Mouse (Mus musculus) right cerebral cortex, postnatal 10 days (tissue): ENCODE data around the gene Nepro.

Source experiments
- DNase-seq, 2 experiments: peaks; one replicate each; pipeline ENCODE4 v3.0.0; 2021; ENCODE audit warnings: low spot score in 2 of 2

Nepro gene

DNA sequence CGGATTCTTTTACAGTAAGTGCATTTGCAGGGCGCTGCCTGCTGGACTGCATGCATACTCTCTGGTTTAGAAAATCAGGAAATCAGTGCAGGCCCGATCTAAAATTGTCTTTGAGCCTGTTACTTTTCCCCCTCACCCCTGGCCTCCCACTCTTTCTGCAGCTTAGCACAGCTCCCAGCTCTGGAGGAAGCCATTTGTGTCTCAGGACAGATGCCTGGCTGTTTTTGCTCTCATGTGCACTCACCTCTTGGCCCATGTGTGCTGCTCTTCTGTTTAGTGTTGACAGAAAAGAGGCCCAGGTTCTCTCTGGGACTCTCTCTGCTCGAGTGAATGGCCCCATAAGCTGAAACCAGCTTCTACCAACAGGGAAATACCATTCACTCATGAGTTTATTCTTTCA lies 20.6 kb upstream of the Nepro start:
- no peak for DNase-seq

DNA sequence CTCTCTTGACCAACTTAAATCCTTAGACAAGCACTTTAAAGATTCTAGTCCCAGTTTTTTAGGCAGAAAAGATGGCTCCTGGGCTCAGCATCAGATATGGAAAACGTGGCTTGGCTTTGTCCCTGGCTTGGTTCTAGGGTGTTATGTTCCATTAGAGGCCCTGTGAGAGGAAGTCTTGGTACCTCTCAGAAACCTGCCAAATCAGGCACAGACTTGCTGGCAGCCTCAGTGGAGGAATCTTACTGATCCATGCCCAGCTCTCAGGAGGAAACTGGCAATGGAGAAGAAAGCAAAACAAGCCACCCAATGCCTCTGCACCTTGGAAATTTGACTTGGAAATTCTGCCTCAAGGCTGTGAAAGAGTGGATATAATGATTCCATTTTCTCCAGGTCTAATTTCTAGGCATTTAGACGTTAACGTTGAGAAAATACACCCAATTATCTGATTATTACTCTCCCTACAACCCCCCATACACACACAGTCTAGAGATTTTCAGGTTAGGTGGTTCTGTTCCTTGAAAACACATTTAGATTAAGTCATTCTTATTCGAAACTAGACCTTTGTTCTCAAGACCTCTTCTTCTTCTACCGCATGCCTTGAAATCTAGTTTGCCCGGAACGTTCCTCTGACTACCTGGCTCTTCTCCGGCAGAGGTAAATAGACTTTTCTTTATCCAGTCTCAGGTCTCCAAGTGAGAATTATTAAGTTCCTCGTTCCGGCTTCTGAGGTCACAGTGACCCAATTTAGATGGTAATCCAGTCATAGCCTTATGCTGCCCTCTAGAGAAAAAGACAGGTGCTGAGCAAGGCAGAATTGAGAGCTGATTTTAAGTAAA lies 7.6 kb upstream of the Nepro start:
- DNase-seq, result peak; percentile 44 to 56

DNA sequence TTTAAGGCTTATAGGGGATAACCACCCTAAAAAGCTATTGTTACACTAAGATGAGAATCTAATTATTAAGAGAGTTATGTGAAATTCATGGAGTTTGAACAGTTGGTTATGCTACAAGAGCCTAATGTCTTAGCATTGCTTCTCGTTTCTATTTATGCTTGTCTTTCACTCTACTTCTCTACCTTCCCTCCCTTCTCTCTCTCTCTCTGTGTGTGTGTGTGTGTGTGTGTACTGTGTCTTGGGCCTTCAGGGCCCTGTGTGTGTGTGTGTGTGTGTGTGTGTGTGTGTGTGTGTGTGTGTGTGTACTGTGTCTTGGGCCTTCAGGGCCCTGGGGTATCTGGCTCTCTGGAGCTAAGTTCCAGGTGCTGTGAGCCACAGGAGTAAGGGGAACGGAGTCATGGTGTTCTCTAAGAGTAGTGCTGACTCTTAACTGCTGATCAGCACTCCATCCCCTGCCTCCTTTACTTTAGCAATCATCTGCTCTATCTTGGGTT lies 6.9 kb upstream of the Nepro start:
- DNase-seq, result no peak

DNA sequence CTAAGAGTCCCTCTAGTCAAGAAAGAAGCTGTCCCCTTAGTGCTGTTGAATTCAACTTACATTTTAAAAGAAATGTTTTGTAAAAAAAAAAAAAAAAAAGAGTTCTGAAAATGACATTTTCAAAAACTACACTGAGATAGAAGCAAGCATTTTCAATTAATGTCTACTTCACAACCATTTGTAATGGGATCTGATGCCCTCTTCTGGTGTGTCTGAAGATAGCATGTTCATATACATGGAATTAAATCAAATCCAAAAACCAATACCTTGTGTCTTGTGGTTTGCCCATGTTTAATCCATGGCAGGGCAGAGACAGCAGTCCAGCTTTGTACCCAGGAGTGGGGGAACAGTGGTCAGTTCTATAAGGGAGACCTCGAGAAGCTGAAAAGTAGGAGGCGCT lies 6.3 kb upstream of the Nepro start:
- no peak for DNase-seq

DNA sequence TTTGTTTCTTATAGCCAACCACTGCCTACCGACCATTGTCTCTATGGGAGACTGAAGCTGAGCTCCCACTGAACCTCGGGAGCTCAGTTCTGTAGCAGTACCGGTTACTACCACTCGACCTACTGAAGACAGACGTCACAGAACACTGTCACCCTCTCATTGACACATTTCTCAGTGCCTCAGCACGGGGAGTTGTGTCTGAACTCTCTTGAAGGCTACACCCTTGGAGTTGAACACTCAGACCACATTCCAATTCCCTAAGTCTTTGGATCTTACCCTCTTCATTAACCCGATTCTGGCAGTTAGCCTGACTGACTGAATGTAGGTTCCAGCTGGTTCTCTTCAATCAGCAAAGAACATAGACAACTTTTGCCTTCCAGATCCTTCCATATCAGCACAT lies 4.8 kb upstream of the Nepro start:
- DNase-seq, result no peak

DNA sequence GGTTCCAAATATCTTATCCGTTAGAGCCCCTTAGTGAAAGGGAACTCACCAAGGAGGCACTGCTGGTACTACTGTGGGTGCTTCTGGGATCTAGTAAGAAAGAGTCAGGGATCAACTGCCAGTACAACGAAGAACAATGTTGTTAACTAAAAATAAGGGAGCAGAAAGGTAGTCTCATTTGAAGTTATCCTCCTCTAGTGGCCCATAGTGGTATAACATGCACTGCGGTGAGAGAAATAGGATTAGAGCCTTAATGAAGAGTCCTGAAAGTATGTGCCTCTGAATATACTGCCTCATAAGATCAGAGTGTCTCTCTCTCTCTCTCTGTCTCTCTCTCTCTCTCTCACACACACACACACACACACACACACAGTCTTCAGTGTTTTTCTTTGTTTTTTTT lies 3.6 kb upstream of the Nepro start:
- DNase-seq, result no peak

DNA sequence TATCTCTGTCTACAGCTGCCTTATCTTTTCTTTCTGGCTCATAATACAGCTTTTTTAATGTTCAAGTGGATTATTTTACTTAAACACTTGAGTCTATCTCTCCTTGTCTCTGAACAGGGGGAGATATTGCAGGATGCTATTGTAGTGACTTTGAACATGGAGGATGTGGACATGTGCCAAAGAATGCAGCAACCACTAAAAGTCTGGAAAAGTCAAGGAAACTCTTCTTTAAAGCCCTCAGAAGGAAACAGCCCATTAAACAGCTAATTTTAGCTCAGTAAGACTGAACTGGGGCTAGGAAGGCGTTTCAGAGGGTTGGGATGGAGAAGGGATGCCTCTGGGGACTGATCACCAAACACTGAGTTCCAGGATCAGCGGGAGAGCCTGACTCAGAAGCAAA lies 1.4 kb upstream of the Nepro start:
- DNase-seq, result no peak

DNA sequence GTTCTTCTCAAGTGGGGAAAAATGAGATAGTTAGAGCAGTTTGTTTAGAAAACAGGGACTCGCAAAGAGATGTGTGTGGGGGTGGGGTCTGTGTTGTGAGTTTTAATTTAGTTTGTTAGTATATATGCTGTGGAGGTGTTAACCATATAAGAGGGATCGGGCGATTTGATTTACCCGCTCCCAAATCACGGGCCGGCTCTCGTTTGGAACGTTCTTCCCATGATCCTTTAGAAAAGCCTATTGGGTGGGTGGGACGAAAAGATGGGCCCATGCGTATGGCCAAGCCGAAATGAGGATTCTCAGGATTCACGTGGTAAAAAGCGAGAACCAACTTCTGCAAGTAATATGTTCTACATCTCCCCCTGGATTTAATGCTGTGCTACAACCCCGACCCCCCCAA lies 746 bp downstream of the Nepro start:
- peak; percentile 72 to 79 for DNase-seq

DNA sequence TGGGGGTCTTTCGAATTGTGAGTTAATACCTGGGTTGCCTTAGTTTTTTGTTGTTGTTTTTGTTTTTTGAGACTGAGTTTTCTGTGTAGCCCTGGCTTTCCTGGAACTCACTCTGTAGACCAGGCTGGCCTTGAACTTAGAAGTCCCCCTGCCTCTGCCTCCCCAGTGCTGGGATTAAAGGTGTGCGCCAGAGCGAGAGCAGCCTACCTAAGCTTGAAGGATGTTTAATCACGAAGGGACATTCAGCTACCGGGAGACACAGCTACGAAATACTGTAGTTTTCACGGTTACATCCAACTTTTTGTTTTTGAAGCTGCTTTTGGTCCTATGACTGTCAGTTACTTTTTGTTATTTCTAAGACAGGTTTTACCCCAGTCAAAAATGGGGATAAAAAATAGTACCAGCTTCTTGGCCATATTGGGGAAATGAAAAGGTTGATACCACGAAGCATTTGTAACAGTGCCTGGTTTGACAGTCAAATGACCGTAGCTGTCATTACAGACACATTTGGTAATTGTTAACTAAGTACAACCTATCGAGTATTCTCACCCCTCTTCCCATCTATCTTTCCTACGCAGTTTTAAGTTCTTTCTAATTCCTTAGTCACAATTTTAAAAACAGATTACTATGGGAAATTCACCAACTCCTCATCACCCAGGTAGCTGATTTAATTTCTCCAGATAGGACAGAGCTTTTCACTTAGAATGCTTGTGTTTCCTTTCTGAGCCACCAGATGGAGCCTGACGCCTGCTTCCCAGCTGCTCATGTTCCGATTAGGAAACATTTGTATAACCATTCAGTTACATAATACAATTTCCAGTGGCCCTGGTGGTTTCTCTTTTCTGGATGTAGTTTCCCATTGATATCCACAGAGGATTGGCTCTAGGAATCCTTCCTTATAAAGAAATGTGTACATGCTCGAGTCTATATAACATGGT lies 1.5 kb downstream of the Nepro start:
- DNase-seq, result peak; percentile 87 to 89

DNA sequence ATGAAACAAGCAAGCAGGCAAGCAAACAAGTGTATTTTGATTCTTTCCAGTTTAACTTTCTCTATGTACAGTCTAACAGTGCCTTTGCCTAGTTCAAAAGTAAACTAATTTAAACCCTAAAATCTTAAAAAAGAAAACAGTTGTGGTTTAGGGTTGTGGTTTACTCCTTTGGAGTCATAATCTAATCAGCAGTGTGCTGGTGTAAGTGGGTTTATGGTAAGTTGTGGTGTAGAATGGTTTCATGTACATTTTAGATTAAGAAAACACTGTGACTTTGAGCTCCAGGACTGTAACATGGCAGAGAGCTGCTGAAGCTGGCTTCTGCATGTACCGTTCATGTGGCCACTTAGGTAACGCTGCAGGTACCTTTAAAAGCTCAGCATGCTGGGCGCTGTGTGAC lies 3.4 kb downstream of the Nepro start:
- DNase-seq, result no peak

DNA sequence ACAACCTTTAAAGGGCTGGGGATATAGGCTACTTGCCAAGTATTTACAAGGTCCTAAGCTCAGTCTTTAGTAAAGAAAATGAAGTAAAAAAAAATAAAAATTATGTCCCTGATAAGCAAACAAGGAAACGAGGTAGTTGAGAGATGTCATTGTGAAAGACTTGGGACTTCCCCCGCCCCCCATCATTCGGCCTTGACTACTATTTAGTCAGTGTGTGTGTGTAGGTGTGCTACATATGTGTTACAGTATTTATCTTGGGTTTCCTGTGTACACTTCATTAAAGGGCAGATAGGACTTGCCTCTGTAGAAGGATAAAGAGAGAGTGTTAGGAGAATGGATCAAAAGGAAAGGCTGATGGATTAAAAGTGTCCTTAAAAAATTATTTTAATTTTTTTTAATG lies 10.0 kb downstream of the Nepro start:
- no peak for DNase-seq

DNA sequence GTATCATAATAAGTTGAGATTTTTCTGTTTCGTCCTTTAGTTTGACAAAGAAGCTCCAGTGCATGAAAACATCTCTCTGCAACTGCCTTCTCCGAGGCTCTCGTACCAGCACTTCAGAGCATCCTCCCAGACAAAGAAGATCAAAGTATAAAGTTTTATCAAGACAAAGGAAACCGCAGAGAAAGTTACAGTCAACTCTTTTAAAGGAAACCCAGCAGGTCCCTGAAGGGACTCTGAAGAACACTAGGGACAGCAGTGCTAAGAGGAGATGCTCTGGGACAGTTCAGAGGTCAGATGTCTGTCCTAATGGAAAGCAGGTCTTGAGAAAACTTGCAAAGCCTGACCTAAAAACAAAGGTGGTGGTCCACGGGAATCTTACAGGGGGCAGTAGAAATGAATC lies 11.6 kb downstream of the Nepro start:
- no peak for DNase-seq

DNA sequence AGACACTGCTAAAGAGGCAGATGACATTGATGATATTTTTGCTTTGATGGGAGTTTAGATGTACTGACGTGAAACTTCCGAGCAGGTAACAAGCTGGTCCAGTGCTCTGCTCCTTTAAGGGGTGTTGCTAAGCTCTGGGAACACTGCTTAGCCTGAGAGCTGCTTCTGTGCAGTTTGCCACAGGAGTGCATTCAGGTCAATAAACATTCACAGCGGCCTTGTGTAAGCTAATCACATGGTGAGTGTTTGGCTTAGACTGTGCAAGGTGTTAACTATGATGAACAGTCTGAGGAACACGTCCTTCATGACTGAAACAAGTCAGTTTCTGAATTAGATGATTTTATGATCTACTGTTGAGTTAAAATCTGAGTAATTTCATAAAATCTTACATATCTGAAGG lies 12.0 kb downstream of the Nepro start:
- DNase-seq, result no peak

DNA sequence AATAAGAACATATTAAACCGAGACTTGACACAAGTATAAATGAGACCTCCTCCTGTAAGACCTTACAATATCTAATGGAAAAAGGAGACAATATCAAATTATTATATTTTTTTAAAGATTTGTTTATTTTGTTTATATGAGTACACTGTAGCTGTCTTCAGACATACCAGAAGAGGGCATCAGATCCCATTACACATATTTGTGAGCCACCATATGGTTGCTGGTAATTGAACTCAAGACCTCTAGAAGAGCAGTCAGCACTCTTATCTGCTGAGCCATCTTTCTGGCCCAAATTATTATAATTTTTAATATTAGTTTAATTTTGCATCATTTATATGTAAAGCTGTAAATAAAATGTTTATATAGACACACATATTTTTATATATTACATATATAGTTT lies 18.7 kb downstream of the Nepro start:
- no peak for DNase-seq

DNA sequence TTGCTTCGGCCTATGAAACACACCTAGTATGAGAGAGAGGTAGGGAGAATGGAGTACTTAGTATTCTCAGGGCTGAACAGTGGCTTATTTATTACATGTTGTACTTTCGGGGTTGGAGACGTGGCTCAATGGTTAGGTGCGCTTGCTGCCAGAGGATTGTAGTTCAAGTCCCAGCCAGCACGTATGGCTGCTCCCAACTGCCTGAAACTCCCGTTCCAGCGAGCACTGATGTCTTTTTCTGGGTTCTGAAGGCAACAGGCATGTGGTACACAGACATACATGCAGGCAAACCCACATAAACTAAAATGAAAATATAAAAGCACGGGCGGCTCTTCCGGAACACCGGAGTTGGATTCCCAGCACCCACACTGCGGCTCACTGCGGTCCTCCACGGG lies 21.4 kb downstream of the Nepro start:
- DNase-seq, result no peak

DNA sequence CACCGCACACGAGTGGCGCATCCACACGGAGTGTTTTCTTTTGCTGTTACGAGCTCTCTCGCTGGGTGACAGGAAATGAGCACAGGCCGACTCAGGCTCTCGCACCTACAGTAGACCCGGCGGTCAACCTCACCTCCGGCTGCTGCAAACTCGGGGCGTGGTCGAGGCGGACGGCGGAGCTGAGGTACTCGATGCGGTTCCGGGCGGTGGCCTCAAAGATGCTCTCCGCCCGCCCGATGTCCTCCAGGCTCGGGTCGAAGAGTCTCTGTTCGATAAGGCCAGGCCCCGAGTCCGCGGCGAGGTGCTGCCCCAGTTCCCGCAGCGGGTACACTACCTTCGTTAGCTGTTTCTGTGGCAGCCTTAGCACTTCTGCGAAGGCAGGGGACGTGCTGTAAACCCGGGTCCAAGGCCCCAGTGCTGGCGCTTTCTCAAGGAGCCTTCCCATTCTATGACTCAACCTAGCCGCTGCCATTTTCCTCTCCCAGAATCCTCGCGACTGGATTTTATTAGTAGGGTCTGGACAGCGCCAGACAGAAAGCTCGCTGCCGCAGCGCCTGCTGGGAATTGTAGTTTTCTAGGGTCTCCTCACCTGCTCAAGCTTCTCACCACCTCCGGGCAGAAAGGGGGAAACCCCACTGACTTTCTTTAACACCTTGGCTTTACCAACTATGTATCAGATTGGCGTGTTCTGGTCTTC lies 21.9 kb downstream of the Nepro start, which contains the start of gene Gtpbp8:
Gene Gtpbp8, minus strand, starts transcription at position 498 of the 697 bp plus-strand sequence.
- peak; percentile 90 to 92 for DNase-seq

DNA sequence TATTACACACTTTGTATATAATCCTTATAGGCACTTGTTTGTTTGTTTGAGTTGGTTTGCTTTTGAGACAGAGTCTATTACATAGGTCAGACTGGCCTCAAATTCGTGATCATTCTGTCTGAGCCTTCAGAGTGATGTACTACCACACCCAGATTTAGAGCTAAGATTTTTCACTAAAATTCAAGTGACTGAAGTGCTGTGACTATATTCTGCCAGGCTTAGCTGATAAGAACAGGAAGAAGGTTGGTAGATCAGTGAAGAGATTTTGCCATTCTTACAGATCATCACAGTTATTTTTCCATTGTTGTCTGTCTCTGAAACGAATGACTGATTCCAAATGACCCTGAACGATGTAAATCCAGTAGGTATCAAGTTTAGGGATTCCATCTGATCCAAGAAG lies 23.9 kb downstream of the Nepro start:
- DNase-seq, result no peak

DNA sequence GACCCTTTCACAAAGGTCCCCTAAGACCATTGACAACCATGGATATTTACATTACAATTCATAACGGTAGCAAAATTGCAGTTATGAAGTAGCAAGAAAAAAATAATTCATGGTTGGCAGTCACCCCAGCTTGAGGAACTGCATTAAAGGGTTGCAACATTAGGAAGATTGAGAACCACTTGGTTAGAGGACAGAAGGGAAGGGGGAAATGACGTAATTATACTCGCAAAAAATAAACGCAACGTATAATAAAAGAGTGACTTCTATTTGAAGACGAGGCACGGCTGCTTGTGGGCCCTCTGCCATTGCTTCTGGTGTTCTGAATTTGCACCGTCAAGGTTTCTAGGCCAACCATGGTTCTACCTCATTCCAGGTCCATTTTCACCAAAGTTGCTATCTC lies 33.6 kb downstream of the Nepro start:
- DNase-seq, result no peak

DNA sequence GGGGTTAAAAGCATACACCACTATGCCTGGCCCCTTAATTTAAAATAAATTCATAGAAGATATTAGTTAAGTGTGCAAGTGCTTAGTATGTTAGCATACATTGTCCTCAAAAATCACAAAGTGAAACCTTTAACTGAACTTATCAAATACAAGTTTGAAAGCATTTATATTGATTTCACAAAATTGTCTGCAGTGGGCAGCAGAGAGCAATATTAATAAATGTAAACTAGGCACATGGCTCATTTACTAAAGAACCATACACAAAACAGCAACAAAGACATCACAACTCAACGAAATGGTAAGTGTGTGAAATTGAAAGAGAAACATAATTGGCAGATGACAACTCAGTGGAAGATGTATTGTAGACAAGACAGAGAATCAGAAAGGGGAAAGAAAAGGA lies 37.7 kb downstream of the Nepro start:
- DNase-seq, result no peak

DNA sequence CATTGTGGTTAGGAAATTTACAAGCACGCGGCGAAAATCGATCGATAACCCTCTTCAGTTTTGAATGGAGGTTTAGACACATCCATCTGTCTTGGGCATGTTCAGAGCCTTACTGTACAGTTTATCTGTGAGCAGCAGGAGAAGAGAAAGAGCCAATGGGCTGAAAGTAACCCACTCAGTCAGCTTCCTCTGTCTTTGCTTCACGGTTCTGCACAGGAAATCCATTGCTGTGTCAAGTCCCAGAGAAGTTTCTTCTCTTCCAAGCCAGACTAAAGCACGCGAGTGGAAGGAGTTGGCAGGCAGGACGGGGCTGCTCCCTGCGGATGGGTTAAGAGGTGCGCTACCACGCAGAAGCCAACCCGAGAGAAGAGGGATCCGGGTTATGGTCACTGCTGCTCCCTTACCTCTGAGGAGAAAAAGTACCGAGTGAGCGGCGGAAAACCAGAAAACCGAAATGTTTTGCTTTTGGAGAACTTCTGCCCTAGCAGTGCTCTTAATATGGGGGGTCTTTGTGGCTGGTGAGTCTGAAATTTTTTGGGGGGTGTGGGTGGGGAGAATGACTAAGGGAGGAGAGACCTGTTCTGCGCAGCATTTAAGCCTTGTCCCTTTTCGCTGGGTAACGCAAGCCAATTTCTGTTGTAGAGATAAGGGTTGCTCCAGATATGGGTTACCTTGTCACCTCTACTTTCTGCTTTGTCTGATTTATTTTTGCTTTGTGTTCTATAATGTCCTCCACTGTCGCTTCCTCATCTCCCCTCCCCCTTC lies 41.6 kb downstream of the Nepro start, which contains the start of gene Cd200r1:
Gene Cd200r1, plus strand, starts transcription at position 182 of the 765 bp plus-strand sequence.
- DNase-seq, result no peak

DNA sequence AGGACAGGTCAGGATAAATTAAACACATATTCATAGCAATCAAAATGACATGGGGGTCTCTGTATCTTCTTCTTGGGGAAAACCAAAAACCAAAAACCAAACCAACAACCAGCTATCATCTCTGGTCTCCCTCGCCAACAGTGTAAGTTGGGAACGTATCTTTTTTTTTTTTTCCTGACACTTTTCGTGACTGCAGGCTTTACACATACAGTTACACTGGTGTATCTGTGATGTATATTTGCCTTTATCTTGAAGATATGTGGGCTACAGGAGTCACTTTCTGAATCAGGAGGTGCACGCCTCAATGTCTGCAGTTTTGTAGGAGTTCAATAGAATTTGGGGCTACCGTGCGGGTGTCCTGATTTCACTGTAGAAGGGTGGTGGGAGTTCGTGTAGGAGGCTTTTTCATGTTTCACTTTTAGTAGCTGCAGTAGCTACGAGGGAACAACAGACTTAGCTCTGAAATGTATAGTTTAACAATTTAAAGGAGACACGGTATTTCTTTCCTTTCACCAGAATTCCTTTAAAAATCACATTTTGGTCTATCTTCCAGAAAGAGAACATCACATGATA lies 42.3 kb downstream of the Nepro start:
- DNase-seq, result no peak
